Mouse (Mus musculus) G1E (cell line): ENCODE data around the gene Cnpy1. TPM values are rescaled to one million over a fixed set of nuclear protein-coding genes. Genes with fewer than 3 reads are reported as not detected.

Experiments
- ATAC-seq: 2 replicates; pipeline ENCODE4 v1.8.0; 2016; ENCODE audit warnings: mild to moderate bottlenecking; ENCODE audit not compliant: insufficient number of reproducible peaks, poor library complexity, low FRiP score, severe bottlenecking; ENCODE audit errors: extremely low read depth
- DNase-seq: peaks from one replicate; pipeline ENCODE4 v3.0.0; 2012; ENCODE audit warnings: low spot score
- H3K27me3 ChIP-seq: 2 replicates; pipeline ENCODE4 v1.6.1; 2012; ENCODE audit warnings: mild to moderate bottlenecking, low read length, inconsistent platforms; ENCODE audit not compliant: insufficient read depth
- H3K36me3 ChIP-seq: replicated peaks from 2 replicates; pipeline ENCODE3; 2012; ENCODE audit warnings: mild to moderate bottlenecking, inconsistent platforms
- H3K4me1 ChIP-seq: 2 replicates; pipeline ENCODE4 v1.6.1; 2012; ENCODE audit warnings: low read depth, low read length, inconsistent platforms, mixed read lengths; ENCODE audit not compliant: insufficient read depth
- H3K4me3 ChIP-seq: 2 replicates; pipeline ENCODE4 v1.5.1; 2012; ENCODE audit warnings: low read depth, mild to moderate bottlenecking, inconsistent platforms, low read length, moderate library complexity, mixed read lengths
- H3K9me3 ChIP-seq: replicated peaks from 2 replicates; pipeline ENCODE4 v1.6.1; 2012; ENCODE audit warnings: inconsistent platforms
- CTCF ChIP-seq: IDR thresholded peaks from 2 replicates; pipeline ENCODE4 v1.5.1; 2012; ENCODE audit warnings: low read depth, low read length, inconsistent platforms, mixed read lengths
- GATA1 ChIP-seq: IDR thresholded peaks from 2 replicates; pipeline ENCODE4 v1.6.1; 2012; ENCODE audit warnings: borderline replicate concordance, low read length, inconsistent platforms, mixed read lengths
- GATA2 ChIP-seq: IDR thresholded peaks from 2 replicates; pipeline ENCODE4 v1.6.1; 2012; ENCODE audit warnings: low read depth, low read length, inconsistent platforms, borderline replicate concordance
- POLR2AphosphoS5 ChIP-seq: IDR thresholded peaks from 2 replicates; pipeline ENCODE4 v1.6.1; 2012; ENCODE audit warnings: low read depth, low read length, inconsistent platforms; ENCODE audit not compliant: insufficient replicate concordance
- TAL1 ChIP-seq: conservative IDR thresholded peaks from 2 replicates; pipeline ENCODE4 v1.6.1; 2012; ENCODE audit warnings: low read depth, low read length, inconsistent platforms, mixed read lengths
- polyA plus RNA-seq: library from polyadenylated mRNA; stranded (reverse); fragments of >175 nt; gene quantifications from 2 replicates; pipeline ENCODE4 v1.2.3, GENCODE M21; 2012
- total RNA-seq, 2 experiments: library from RNA; stranded (forward) in 1 of 2; stranded (reverse) in 1 of 2; fragments of 200-1000 nt in 1 of 2; fragments of >200 nt in 1 of 2; fragmentation: Nextera tagmentation in 1 of 2; gene quantifications; 2 replicates each; pipeline ENCODE4 v1.2.3; 2014 to 2017

Cnpy1 gene
- total and polyA plus RNA-seq, 3 experiments = 0.16 TPM; not detected in 2

DNA sequence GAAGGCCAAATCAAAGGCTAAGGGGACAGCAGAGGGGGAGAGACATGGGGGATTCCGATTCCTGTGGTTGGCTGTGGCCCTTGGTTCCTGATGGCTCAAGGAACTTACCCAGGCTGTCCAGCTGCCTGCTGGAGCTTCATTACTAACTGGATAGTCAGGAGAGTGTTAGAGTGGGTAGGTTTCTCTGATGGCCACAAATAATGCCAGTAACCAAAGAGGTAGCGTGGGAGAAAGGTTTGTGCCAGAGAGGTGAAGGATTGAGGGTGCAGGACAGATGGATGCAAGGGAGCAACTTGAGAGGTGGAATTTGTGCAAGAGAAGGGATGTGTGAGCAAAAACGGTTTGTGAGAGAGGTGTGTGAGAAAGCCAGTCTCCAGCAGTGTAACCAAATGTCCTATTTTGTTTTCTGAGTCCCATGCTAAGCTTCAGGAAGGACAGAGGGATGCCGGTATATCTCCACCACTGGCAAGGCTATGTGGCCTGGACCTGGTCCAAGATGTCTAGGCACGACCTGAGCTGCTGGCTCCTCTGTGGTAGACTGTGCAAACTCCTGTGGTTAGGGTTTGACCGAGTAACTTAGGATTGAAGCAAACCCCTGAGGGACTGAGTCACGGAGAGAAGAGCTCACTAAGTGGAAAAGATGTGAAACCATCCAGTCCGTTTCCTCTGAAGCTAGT lies 2.0 kb downstream of the Cnpy1 start:
- no peak for ATAC-seq
- Histone ChIP-seq H3K9me3 (no peaks in the 10 kb centered on the region), H3K4me3 (no peak overlapping the region), H3K36me3 (no peaks in the 10 kb centered on the region), H3K27me3 (peaks cover 27% of the 10 kb centered on the region), H3K4me1 (no peaks in the 10 kb centered on the region)
- TF ChIP-seq CTCF (no peak), TAL1 (no peak), POLR2AphosphoS5 (no peak), GATA2 (no peak), GATA1 (no peak)
- DNase-seq = no peak

DNA sequence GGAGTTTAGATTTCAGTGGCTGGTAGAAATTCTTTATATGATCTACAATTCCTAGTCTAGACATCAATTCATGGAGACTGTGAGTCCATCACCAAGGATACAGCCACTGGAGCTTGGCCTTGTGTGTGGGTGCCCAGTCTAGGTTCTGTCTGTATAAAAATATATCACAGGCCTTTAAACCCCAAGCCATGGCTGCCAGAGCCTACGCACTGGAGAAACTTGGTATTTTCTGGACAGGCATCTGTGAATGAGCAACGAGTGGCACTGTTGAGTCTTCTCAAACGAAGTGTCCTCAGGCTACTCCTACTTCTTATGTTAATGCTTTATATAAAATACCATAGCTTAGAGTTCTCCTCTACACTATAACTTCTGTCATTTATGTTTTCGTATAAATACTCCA lies 4.2 kb downstream of the Cnpy1 start:
- Histone ChIP-seq H3K9me3 (no peaks in the 10 kb centered on the region), H3K4me3 (no peak overlapping the region), H3K27me3 (peaks cover 21% of the 10 kb centered on the region), H3K36me3 (no peaks in the 10 kb centered on the region), H3K4me1 (no peaks in the 10 kb centered on the region)
- ATAC-seq = no peak
- TF ChIP-seq TAL1 = no peak
- TF ChIP-seq GATA1 = no peak
- TF ChIP-seq CTCF = no peak
- no peak for TF ChIP-seq GATA2
- no peak for TF ChIP-seq POLR2AphosphoS5
- no peak for DNase-seq

DNA sequence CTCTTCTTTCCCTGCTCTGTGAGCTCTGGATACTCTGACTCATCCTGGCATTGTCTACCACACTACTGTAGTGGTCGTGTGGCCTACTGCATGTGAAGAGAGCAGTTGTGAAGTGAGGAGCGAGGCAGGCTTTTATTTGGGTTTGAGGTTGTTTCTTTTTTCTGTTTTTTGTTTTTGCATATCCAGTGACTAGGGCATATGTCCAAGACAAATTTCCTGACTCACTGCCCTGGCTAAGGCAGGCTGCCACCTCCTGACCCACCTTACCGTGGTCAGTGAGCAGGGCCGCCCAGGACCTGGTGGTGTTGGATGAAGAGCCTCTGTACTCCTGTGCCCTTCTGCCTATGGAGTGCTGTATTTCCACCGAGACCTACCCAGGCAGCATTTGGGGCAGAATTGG lies 5.8 kb downstream of the Cnpy1 start:
- Histone ChIP-seq H3K4me3 (no peak overlapping the region), H3K9me3 (no peaks in the 10 kb centered on the region), H3K27me3 (peaks cover 23% of the 10 kb centered on the region), H3K4me1 (no peaks in the 10 kb centered on the region), H3K36me3 (no peaks in the 10 kb centered on the region)
- TF ChIP-seq CTCF = no peak
- TF ChIP-seq GATA1 = no peak
- TF ChIP-seq TAL1 = no peak
- TF ChIP-seq GATA2 = no peak
- TF ChIP-seq POLR2AphosphoS5 = no peak
- DNase-seq (no peak), ATAC-seq (no peak)

DNA sequence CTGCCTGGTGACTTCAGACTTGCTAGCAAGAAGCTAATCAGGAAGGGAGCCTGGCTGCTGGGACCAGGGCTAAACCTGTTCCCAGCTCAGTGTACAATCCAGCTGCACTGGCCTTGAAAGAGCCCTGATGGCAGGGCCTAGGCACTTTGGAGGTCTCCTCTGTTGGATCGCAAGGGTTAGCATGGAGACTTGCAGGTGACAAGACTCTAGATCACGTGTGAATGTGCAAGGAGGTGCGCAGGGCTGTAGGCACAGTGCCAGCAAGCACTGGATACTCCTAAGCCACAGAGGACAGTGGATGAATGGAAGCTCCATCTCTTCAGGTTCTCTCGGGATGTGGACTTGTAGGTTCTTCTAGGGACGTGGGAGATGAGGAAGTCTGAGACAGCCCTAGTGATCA lies 6.7 kb downstream of the Cnpy1 start:
- Histone ChIP-seq H3K4me3 (no peak overlapping the region), H3K27me3 (peaks cover 21% of the 10 kb centered on the region), H3K9me3 (no peaks in the 10 kb centered on the region), H3K36me3 (no peaks in the 10 kb centered on the region), H3K4me1 (no peaks in the 10 kb centered on the region)
- no peak for ATAC-seq
- no peak for DNase-seq
- TF ChIP-seq GATA1 = no peak
- no peak for TF ChIP-seq GATA2
- TF ChIP-seq CTCF = no peak
- no peak for TF ChIP-seq TAL1
- no peak for TF ChIP-seq POLR2AphosphoS5

GRCm38 (mm10) chr5:28238152-28238551 lies 7.5 kb downstream of the Cnpy1 start:
- H3K4me1 ChIP-seq = no peaks in the 10 kb centered on the region
- no peaks in the 10 kb centered on the region for H3K9me3 ChIP-seq
- H3K36me3 ChIP-seq = no peaks in the 10 kb centered on the region
- TF ChIP-seq POLR2AphosphoS5 = no peak
- TF ChIP-seq GATA1 = no peak
- TF ChIP-seq CTCF = no peak
- no peak for TF ChIP-seq TAL1
- TF ChIP-seq GATA2 = no peak
- ATAC-seq (no peak), DNase-seq (no peak)
- H3K4me3 ChIP-seq = no peak overlapping the region
- peaks cover 17% of the 10 kb centered on the region for H3K27me3 ChIP-seq

GRCm38 (mm10) chr5:28237715-28238114 lies 7.9 kb downstream of the Cnpy1 start:
- TF ChIP-seq TAL1 = no peak
- no peak for TF ChIP-seq POLR2AphosphoS5
- TF ChIP-seq GATA2 = no peak
- no peak for TF ChIP-seq GATA1
- TF ChIP-seq CTCF = no peak
- ATAC-seq (no peak), DNase-seq (no peak)
- no peak overlapping the region for H3K4me3 ChIP-seq
- no peaks in the 10 kb centered on the region for H3K36me3 ChIP-seq
- no peaks in the 10 kb centered on the region for H3K4me1 ChIP-seq
- no peaks in the 10 kb centered on the region for H3K9me3 ChIP-seq
- peaks cover 17% of the 10 kb centered on the region for H3K27me3 ChIP-seq
